Comparison of ENCODE assay signal across 21 mouse cellular contexts in the genomic region with DNA sequence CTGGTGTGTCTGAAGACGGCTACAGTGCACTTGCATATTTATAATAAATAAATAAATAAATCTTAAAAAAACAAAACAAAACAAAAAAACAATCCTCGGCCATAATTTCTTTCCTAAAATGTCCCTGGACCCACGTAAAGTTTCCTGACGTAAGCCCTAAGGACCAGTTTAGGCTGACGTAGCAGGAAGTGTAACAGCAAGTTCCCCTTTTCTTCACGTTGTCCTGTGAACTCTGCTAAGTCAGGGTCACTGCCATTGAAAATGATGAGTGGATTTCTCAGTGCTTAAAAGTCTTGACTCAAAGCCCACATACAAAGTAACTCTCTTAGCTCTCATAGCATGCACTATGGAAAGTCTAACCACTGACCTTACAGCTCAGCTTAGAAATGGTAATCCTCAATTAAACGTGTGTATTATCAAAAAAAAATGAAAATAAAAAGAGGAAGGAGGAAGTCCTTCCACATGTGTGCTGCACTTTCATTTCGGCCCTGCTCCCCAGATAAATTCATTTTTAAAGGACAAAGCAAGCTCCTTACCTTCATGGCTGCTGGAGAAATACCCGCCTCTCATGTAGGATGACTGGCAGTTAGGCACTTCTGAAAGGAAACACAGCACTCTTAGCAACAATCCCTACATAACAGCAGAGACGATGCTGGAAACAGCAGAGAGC. TPM values are rescaled to one million over a fixed set of nuclear protein-coding genes. Genes with fewer than 3 reads are reported as not detected.
DNase-seq lines count a peak whose midpoint lies in the region; ATAC-seq and TF ChIP-seq lines count a peak whose summit lies in the region.
"Had no signal": no experiment of that assay in that cellular context is flagged by ENCODE, and none has a peak within 500 bp of the region (broad histone marks: within the 10 kb centered on the region; RNA-seq: fewer than 3 reads in every experiment).

No protein-coding gene starts in this region.

- H3K9me3 ChIP-seq in G1E (replicated peaks) = no peaks in the 10 kb centered on the region
- H3K9me3 ChIP-seq in midbrain, embryonic 15.5 days = no peaks in the 10 kb centered on the region
- H3K9me3 ChIP-seq: embryonic facial prominence, embryonic 12.5 days; heart, embryonic 15.5 days had no signal

- H3K4me1 ChIP-seq in G1E (ENCODE audit: insufficient read depth, low read depth, low read length) = peaks cover 8% of the 10 kb centered on the region
- peaks cover 3% of the 10 kb centered on the region for H3K4me1 ChIP-seq in small intestine, adult 2 months (ENCODE audit: control insufficient read depth, insufficient read depth, insufficient read length, low read length)
- no peaks in the 10 kb centered on the region for H3K4me1 ChIP-seq in midbrain, embryonic 15.5 days
- H3K4me1 ChIP-seq: embryonic facial prominence, embryonic 12.5 days; heart, embryonic 15.5 days had no signal

- no peak overlapping the region for H3K9ac ChIP-seq in midbrain, embryonic 15.5 days
- H3K9ac ChIP-seq: embryonic facial prominence, embryonic 12.5 days; forebrain, postnatal 0 days; heart, embryonic 15.5 days; lung, embryonic 14.5 days had no signal

- 84% methylated on average over 10 of the region's 10 CpGs for WGBS in small intestine, adult 2 months
- WGBS in midbrain, embryonic 15.5 days = 88% methylated on average over 10 of the region's 10 CpGs

- H3K4me2 ChIP-seq in midbrain, embryonic 15.5 days = no peak overlapping the region
- H3K4me2 ChIP-seq: embryonic facial prominence, embryonic 12.5 days; heart, embryonic 15.5 days; lung, embryonic 14.5 days had no signal

- no peak for TF ChIP-seq CTCF in G1E (IDR thresholded peaks at IDR 0.05; ENCODE audit: low read depth, low read length)
- TF ChIP-seq CTCF in small intestine, adult 2 months (IDR thresholded peaks at IDR 0.05; ENCODE audit: extremely low read depth, insufficient read length, insufficient replicate concordance, low read depth, low read length) = no peak

- H3K4me3 ChIP-seq in G1E (ENCODE audit: low read depth, low read length) = no peak overlapping the region
- H3K4me3 ChIP-seq in small intestine, adult 2 months (ENCODE audit: low read depth, low read length) = no peak overlapping the region
- H3K4me3 ChIP-seq in midbrain, embryonic 15.5 days = no peak overlapping the region
- H3K4me3 ChIP-seq: embryonic facial prominence, embryonic 12.5 days; gastrocnemius, adult 2 months; heart, embryonic 15.5 days had no signal

- no peak for TF ChIP-seq POLR2A in small intestine, adult 2 months (IDR thresholded peaks at IDR 0.05; ENCODE audit: low read depth, low read length)

- peaks cover 74% of the 10 kb centered on the region for H3K36me3 ChIP-seq in G1E (replicated peaks)
- no peaks in the 10 kb centered on the region; the same call in 1 of the 2 replicates for H3K36me3 ChIP-seq in small intestine, adult 2 months (ENCODE audit: control insufficient read depth, insufficient read depth, low read length)
- H3K36me3 ChIP-seq in midbrain, embryonic 15.5 days (replicated peaks) = no peaks in the 10 kb centered on the region

- ATAC-seq in G1E (ENCODE audit: extremely low read depth, insufficient number of reproducible peaks, low FRiP score, poor library complexity, severe bottlenecking) = no peak
- ATAC-seq in granulocyte monocyte progenitor cell, adult 5-6 weeks (replicated peaks; ENCODE audit: poor library complexity, severe bottlenecking) = peak; percentile 92
- no peak for ATAC-seq in midbrain, embryonic 15.5 days (replicated peaks)
- ATAC-seq: forebrain, postnatal 0 days; inflammation-experienced regulatory T-cells, adult 6 months; Patski had no signal

- DNase-seq in lung, postnatal 25 days (ENCODE audit: low spot score) = peak; percentile 8
- DNase-seq in lung, adult 18-20 months = no peak
- DNase-seq in G1E (ENCODE audit: low spot score) = peak; percentile 20
- no peak for DNase-seq in thymus, postnatal 10 days (ENCODE audit: low spot score in 2 of 2)
- no peak for DNase-seq in cerebellum, adult 18-20 months
- DNase-seq: cerebellum, adult 11 months; forebrain, postnatal 0 days; gastrocnemius, adult 2 months; kidney, adult 9 months; kidney, postnatal 4 days; lung, embryonic 14.5 days; midbrain, embryonic 14.5 days; right cerebral cortex, adult 18-20 months; spleen, adult 18-20 months had no signal

- H3K27ac ChIP-seq in small intestine, adult 2 months (ENCODE audit: insufficient read depth, low read depth, low read length) = peak overlapping the region; percentile 43
- no peak overlapping the region for H3K27ac ChIP-seq in midbrain, embryonic 15.5 days
- H3K27ac ChIP-seq: embryonic facial prominence, embryonic 12.5 days; gastrocnemius, adult 2 months; heart, embryonic 15.5 days had no signal

- H3K27me3 ChIP-seq in G1E (ENCODE audit: insufficient read depth, low read length) = no peaks in the 10 kb centered on the region
- no peaks in the 10 kb centered on the region for H3K27me3 ChIP-seq in small intestine, adult 2 months (ENCODE audit: control insufficient read depth, insufficient read depth, low read length)
- no peaks in the 10 kb centered on the region for H3K27me3 ChIP-seq in midbrain, embryonic 15.5 days (replicated peaks)
- H3K27me3 ChIP-seq: embryonic facial prominence, embryonic 12.5 days; heart, embryonic 15.5 days; Patski had no signal

RNA-seq across cellular contexts. Expression of gene Etv5, which starts 40.6 kb away (rescaled TPM):
- total RNA-seq in G1E (2014; fragmentation: Nextera tagmentation) (15.6 and 31.6 TPM in 2 replicates), G1E (2017) (15.2 and 18.0 TPM in 2 replicates)
- 84.7 and 97.9 TPM in 2 replicates for polyA plus RNA-seq in G1E (2012)
- 2.8 and 5.4 TPM in 2 replicates for total RNA-seq in granulocyte monocyte progenitor cell, adult 5-6 weeks (2014; fragmentation: Nextera tagmentation)
- total RNA-seq in granulocyte monocyte progenitor cell, adult 5-6 weeks (2017) = 1.8 and 2.5 TPM in 2 replicates
- 2.5 TPM in 2 replicates for polyA plus RNA-seq in small intestine, adult 2 months (2012; rRNA removed)
- 14.5 and 17.6 TPM in 2 replicates for polyA plus RNA-seq in midbrain, embryonic 15.5 days (2015; fragmentation: Nextera tagmentation; extraction: Ambion mirVana)

Comparison
In these comparisons a context has a peak if more than half of its experiments do, and no peak if none do; other contexts are left out.
1. DNase-seq: peak in lung, postnatal 25 days (single experiment) and G1E (single experiment); none in lung, adult 18-20 months (0 of 2), thymus, postnatal 10 days (0 of 2) and cerebellum, adult 18-20 months (0 of 2).